Mouse (Mus musculus): ENCODE results near the gene Pqlc2. TPM values are rescaled to one million over a fixed set of nuclear protein-coding genes. Genes with fewer than 3 reads are reported as not detected.

Gene Pqlc2
- 14.3 and 14.9 TPM in 2 replicates for polyA plus RNA-seq (2015; fragmentation: Nextera tagmentation; extraction: Ambion mirVana)

- WGBS: under 1% methylated on average over 63 of the region's 63 CpGs
- no peaks in the 10 kb centered on the region for H3K27me3 ChIP-seq (replicated peaks)
- peak; percentile 89 for ATAC-seq (ENCODE audit: insufficient read depth, low FRiP score, low read depth)
- peak within 1 kb of the TSS; percentile 90 for H3K4me2 ChIP-seq
- peaks cover 15% of the 10 kb centered on the region for H3K4me1 ChIP-seq
- H3K9ac ChIP-seq: peak within 1 kb of the TSS; percentile 88
- peak within 1 kb of the TSS; percentile 84 for H3K27ac ChIP-seq
- no peaks in the 10 kb centered on the region for H3K9me3 ChIP-seq
- H3K4me3 ChIP-seq (replicated peaks): peak within 1 kb of the TSS; percentile 94
- H3K36me3 ChIP-seq: peaks cover 18% of the 10 kb centered on the region
These were observed at the start of gene Pqlc2, which contains the start of gene Akr7a5 for GRCm38 (mm10) chr4:139310171-139310898. Gene Pqlc2 (minus strand): TSS chr4:139310708. Gene Akr7a5 (plus strand): TSS chr4:139310744.

GRCm38 (mm10) chr4:139357211-139357610 is 46.7 kb upstream of the Pqlc2 start:
- Histone ChIP-seq H3K9ac (no peak overlapping the region), H3K27me3 (replicated peaks) (no peaks in the 10 kb centered on the region), H3K36me3 (peaks cover 48% of the 10 kb centered on the region), H3K4me1 (peaks cover 5% of the 10 kb centered on the region), H3K9me3 (no peaks in the 10 kb centered on the region), H3K4me2 (no peak overlapping the region), H3K27ac (no peak overlapping the region), H3K4me3 (replicated peaks) (no peak overlapping the region)
- ATAC-seq (ENCODE audit: insufficient read depth, low FRiP score, low read depth): no peak
- 86% methylated on average over 3 of the region's 3 CpGs for WGBS

GRCm38 (mm10) chr4:139352832-139353231 is 42.3 kb upstream of the Pqlc2 start:
- H3K4me3 ChIP-seq (replicated peaks): peak overlapping the region; percentile 66
- peaks cover 15% of the 10 kb centered on the region for H3K4me1 ChIP-seq
- under 1% methylated on average over 7 of the region's 7 CpGs for whole genome bisulfite sequencing
- H3K4me2 ChIP-seq: peak overlapping the region; percentile 92
- peak overlapping the region; percentile 99 for H3K27ac ChIP-seq
- no peaks in the 10 kb centered on the region for H3K27me3 ChIP-seq (replicated peaks)
- no peaks in the 10 kb centered on the region for H3K9me3 ChIP-seq
- H3K9ac ChIP-seq: peak overlapping the region; percentile 74
- ATAC-seq (ENCODE audit: insufficient read depth, low FRiP score, low read depth): peak; percentile 9; the same call in 1 of the 2 replicates
- peaks cover 35% of the 10 kb centered on the region for H3K36me3 ChIP-seq

- WGBS: under 1% methylated on average over 64 of the region's 64 CpGs
- peaks cover 15% of the 10 kb centered on the region for H3K4me1 ChIP-seq
- no peaks in the 10 kb centered on the region for H3K9me3 ChIP-seq
- ATAC-seq (ENCODE audit: insufficient read depth, low FRiP score, low read depth): peak; percentile 92
- peak within 1 kb of the TSS; percentile 74 for H3K9ac ChIP-seq
- H3K36me3 ChIP-seq: peaks cover 33% of the 10 kb centered on the region
- H3K4me2 ChIP-seq: peak within 1 kb of the TSS; percentile 92
- H3K27ac ChIP-seq: peak within 1 kb of the TSS; percentile 99
- no peaks in the 10 kb centered on the region for H3K27me3 ChIP-seq (replicated peaks)
- peak within 1 kb of the TSS; percentile 66 for H3K4me3 ChIP-seq (replicated peaks)
These were observed 41.6 kb upstream of the Pqlc2 start, which contains the start of the genes Mrto4, Emc1 and Ubr4 for GRCm38 (mm10) chr4:139351931-139352711. Gene Mrto4 (minus strand): TSS chr4:139352576. Gene Emc1 (plus strand): TSS chr4:139352587. Gene Ubr4 (plus strand): TSS chr4:139352609.

GRCm38 (mm10) chr4:139345416-139346019 is 35.0 kb upstream of the Pqlc2 start:
- no peak overlapping the region for H3K9ac ChIP-seq

GRCm38 (mm10) chr4:139343718-139344117 is 33.2 kb upstream of the Pqlc2 start:
- Histone ChIP-seq H3K9me3 (no peaks in the 10 kb centered on the region), H3K4me2 (no peak overlapping the region)
- WGBS: 63% methylated on average over 5 of the region's 5 CpGs

More at GRCm38 (mm10) chr4:139345416-139346019, 35.0 kb upstream of the Pqlc2 start:
- Histone ChIP-seq H3K4me1 (0 out of 2 replicates have a peak, but pooled peaks cover 2% of the 10 kb centered on the region), H3K4me3 (replicated peaks) (no peak overlapping the region), H3K27ac (no peak overlapping the region), H3K36me3 (peaks cover 34% of the 10 kb centered on the region), H3K27me3 (replicated peaks) (no peaks in the 10 kb centered on the region), H3K9me3 (no peaks in the 10 kb centered on the region), H3K4me2 (no peak overlapping the region)
- ATAC-seq (ENCODE audit: insufficient read depth, low FRiP score, low read depth): no peak
- WGBS: 85% methylated on average over 23 of the region's 23 CpGs

GRCm38 (mm10) chr4:139341556-139342233 is 31.2 kb upstream of the Pqlc2 start:
- H3K4me3 ChIP-seq (replicated peaks): no peak overlapping the region

More at GRCm38 (mm10) chr4:139343718-139344117, 33.2 kb upstream of the Pqlc2 start:
- Histone ChIP-seq H3K9ac (no peak overlapping the region), H3K4me1 (no peaks in the 10 kb centered on the region), H3K36me3 (peaks cover 26% of the 10 kb centered on the region), H3K4me3 (replicated peaks) (no peak overlapping the region), H3K27me3 (replicated peaks) (no peaks in the 10 kb centered on the region), H3K27ac (no peak overlapping the region)
- ATAC-seq (ENCODE audit: insufficient read depth, low FRiP score, low read depth): no peak

GRCm38 (mm10) chr4:139340835-139341234 is 30.3 kb upstream of the Pqlc2 start:
- Histone ChIP-seq H3K4me1 (peaks cover 3% of the 10 kb centered on the region; the same call in 1 of the 2 replicates), H3K4me3 (replicated peaks) (no peak overlapping the region), H3K4me2 (no peak overlapping the region), H3K27me3 (replicated peaks) (no peaks in the 10 kb centered on the region; the same call in 1 of the 2 replicates), H3K9ac (no peak overlapping the region), H3K9me3 (no peaks in the 10 kb centered on the region), H3K36me3 (peaks cover 4% of the 10 kb centered on the region; the same call in 1 of the 2 replicates), H3K27ac (no peak overlapping the region)
- no peak for ATAC-seq (ENCODE audit: insufficient read depth, low FRiP score, low read depth)
- 77% methylated on average over 4 of the region's 4 CpGs for WGBS

More at GRCm38 (mm10) chr4:139341556-139342233, 31.2 kb upstream of the Pqlc2 start:
- Histone ChIP-seq H3K4me1 (peaks cover 3% of the 10 kb centered on the region; the same call in 1 of the 2 replicates), H3K36me3 (peaks cover 10% of the 10 kb centered on the region; the same call in 1 of the 2 replicates), H3K27ac (no peak overlapping the region), H3K4me2 (no peak overlapping the region), H3K9ac (no peak overlapping the region), H3K27me3 (replicated peaks) (no peaks in the 10 kb centered on the region; the same call in 1 of the 2 replicates), H3K9me3 (no peaks in the 10 kb centered on the region)
- 70% methylated on average over 7 of the region's 7 CpGs for whole genome bisulfite sequencing
- ATAC-seq (ENCODE audit: insufficient read depth, low FRiP score, low read depth): no peak

GRCm38 (mm10) chr4:139338145-139338544 is 27.6 kb upstream of the Pqlc2 start:
- H3K4me2 ChIP-seq: no peak overlapping the region
- no peak overlapping the region for H3K27ac ChIP-seq
- no peak overlapping the region for H3K4me3 ChIP-seq (replicated peaks)
- 43% methylated on average over 33 of the region's 33 CpGs for WGBS
- H3K9ac ChIP-seq: no peak overlapping the region
- no peaks in the 10 kb centered on the region for H3K36me3 ChIP-seq
- H3K4me1 ChIP-seq: peaks cover 3% of the 10 kb centered on the region; the same call in 1 of the 2 replicates
- ATAC-seq (ENCODE audit: insufficient read depth, low FRiP score, low read depth): no peak
- H3K27me3 ChIP-seq (replicated peaks): no peaks in the 10 kb centered on the region; the same call in 1 of the 2 replicates
- H3K9me3 ChIP-seq: no peaks in the 10 kb centered on the region

- Histone ChIP-seq H3K36me3 (no peaks in the 10 kb centered on the region), H3K4me2 (peak overlapping the region; percentile 53), H3K9ac (no peak overlapping the region), H3K27ac (no peak overlapping the region), H3K9me3 (no peaks in the 10 kb centered on the region), H3K27me3 (replicated peaks) (no peaks in the 10 kb centered on the region; the same call in 1 of the 2 replicates), H3K4me3 (replicated peaks) (peak overlapping the region; percentile 29), H3K4me1 (peaks cover 3% of the 10 kb centered on the region; the same call in 1 of the 2 replicates)
- WGBS: 23% methylated on average over 24 of the region's 24 CpGs
- peak; percentile 69 for ATAC-seq (ENCODE audit: insufficient read depth, low FRiP score, low read depth)
These were observed 26.4 kb upstream of the Pqlc2 start for GRCm38 (mm10) chr4:139336822-139337483.
